Mouse (Mus musculus) heart, embryonic 13.5 days (tissue): ENCODE data around the gene Ttll13. TPM values are rescaled to one million over a fixed set of nuclear protein-coding genes. Genes with fewer than 3 reads are reported as not detected.

ENCODE experiments used
- ATAC-seq: fragments of 200-750 bp; cut with Nextera tagmentation; 2 replicates; pipeline ENCODE4 v1.8.0; 2017; ENCODE audit warnings: moderate TSS enrichment; ENCODE audit not compliant: insufficient number of reproducible peaks, low FRiP score, low TSS enrichment; ENCODE audit errors: extremely low read depth
- H3K27ac ChIP-seq: fragments of 300-500 bp; sonication (generic); replicated peaks from 2 replicates; pipeline ENCODE4 v1.5.1; 2015; ENCODE audit warnings: moderate library complexity, mild to moderate bottlenecking, inconsistent platforms
- H3K27me3 ChIP-seq: fragments of 300-500 bp; sonication (generic); replicated peaks from 2 replicates; pipeline ENCODE4 v1.6.1; 2015; ENCODE audit warnings: mild to moderate bottlenecking, inconsistent platforms
- H3K36me3 ChIP-seq: fragments of 300-500 bp; sonication (generic); 2 replicates; pipeline ENCODE4 v1.6.1; 2015; ENCODE audit warnings: mild to moderate bottlenecking, inconsistent platforms
- H3K4me1 ChIP-seq: fragments of 300-500 bp; sonication (generic); 2 replicates; pipeline ENCODE4 v1.6.1; 2015; ENCODE audit warnings: inconsistent platforms
- H3K4me2 ChIP-seq: fragments of 300-500 bp; sonication (generic); 2 replicates; pipeline ENCODE4 v1.6.1; 2015; ENCODE audit warnings: inconsistent platforms, mild to moderate bottlenecking, moderate library complexity
- H3K4me3 ChIP-seq: fragments of 300-500 bp; sonication (generic); 2 replicates; pipeline ENCODE4 v1.5.1; 2015; ENCODE audit warnings: moderate library complexity, mild to moderate bottlenecking, inconsistent platforms
- H3K9ac ChIP-seq: fragments of 300-500 bp; sonication (generic); 2 replicates; pipeline ENCODE4 v1.6.1; 2015; ENCODE audit warnings: inconsistent platforms, mild to moderate bottlenecking, moderate library complexity
- H3K9me3 ChIP-seq: fragments of 300-500 bp; sonication (generic); 2 replicates; pipeline ENCODE4 v1.6.1; 2016; ENCODE audit warnings: inconsistent platforms
- WGBS: fragments of 180-500 bp; shearing (Covaris S2); methylation state at CpG from one replicate; pipeline ENCODE4 v1.1.7; 2015; ENCODE audit warnings: mixed read lengths; 5-methylcytosine and 5-hydroxymethylcytosine counted together
- polyA plus RNA-seq: library from polyadenylated mRNA; unstranded; fragments of >200 nt; fragmentation: Nextera tagmentation; extraction: Ambion mirVana; gene quantifications from 2 replicates; pipeline ENCODE4 v1.2.1, GENCODE M21; 2015

The Ttll13 gene
- polyA plus RNA-seq, 1 experiment from 2014 or later = 0.82 TPM

- peaks cover 35% of the 10 kb centered on the region for H3K4me1 ChIP-seq
- no peaks in the 10 kb centered on the region for H3K27me3 ChIP-seq
- ATAC-seq = peak; percentile 100
- H3K4me2 ChIP-seq = peak within 1 kb of the TSS; percentile 78
- H3K27ac ChIP-seq = peak within 1 kb of the TSS; percentile 88
- no peaks in the 10 kb centered on the region for H3K9me3 ChIP-seq
- H3K9ac ChIP-seq = peak within 1 kb of the TSS; percentile 92
- peaks cover 42% of the 10 kb centered on the region for H3K36me3 ChIP-seq
- 1% methylated on average over 52 of the region's 52 CpGs for WGBS
- peak within 1 kb of the TSS; percentile 86 for H3K4me3 ChIP-seq
Observed at GRCm38 (mm10) chr7:80294062-80294763, 48.0 kb downstream of the Ttll13 start, which contains the start of gene Prc1. Gene Prc1, plus strand, starts transcription at chr7:80294450.

- H3K4me2 ChIP-seq = peak overlapping the region; percentile 78
- peaks cover 44% of the 10 kb centered on the region for H3K36me3 ChIP-seq
- H3K27me3 ChIP-seq = no peaks in the 10 kb centered on the region
- ATAC-seq = no peak; the same call in 1 of the 2 replicates
- H3K4me3 ChIP-seq = peak overlapping the region; percentile 86
- no peaks in the 10 kb centered on the region for H3K9me3 ChIP-seq
- H3K4me1 ChIP-seq = peaks cover 35% of the 10 kb centered on the region
- peak overlapping the region; percentile 92 for H3K9ac ChIP-seq
- 7% methylated on average over 37 of the region's 37 CpGs for WGBS
- peak overlapping the region; percentile 86 for H3K27ac ChIP-seq
Observed at GRCm38 (mm10) chr7:80294764-80295648, 48.8 kb downstream of the Ttll13 start.

- Histone ChIP-seq H3K4me3 (peak overlapping the region; percentile 86; the same call in 1 of the 2 replicates), H3K27ac (no peak overlapping the region), H3K36me3 (peaks cover 46% of the 10 kb centered on the region), H3K4me2 (peak overlapping the region; percentile 78), H3K4me1 (peaks cover 35% of the 10 kb centered on the region), H3K27me3 (no peaks in the 10 kb centered on the region), H3K9me3 (no peaks in the 10 kb centered on the region), H3K9ac (peak overlapping the region; percentile 55; the same call in 1 of the 2 replicates)
- no peak for ATAC-seq
- 91% methylated on average over 6 of the region's 6 CpGs for WGBS
Observed at GRCm38 (mm10) chr7:80296462-80296861, 50.3 kb downstream of the Ttll13 start.

GRCm38 (mm10) chr7:80297041-80297440, 50.9 kb downstream of the Ttll13 start:
- H3K27ac ChIP-seq = no peak overlapping the region
- no peaks in the 10 kb centered on the region for H3K9me3 ChIP-seq
- peaks cover 35% of the 10 kb centered on the region for H3K4me1 ChIP-seq
- 0 out of 2 replicates have a peak overlapping the region, but pooled peaks have one; percentile 5 for H3K4me3 ChIP-seq
- no peaks in the 10 kb centered on the region for H3K27me3 ChIP-seq
- peaks cover 50% of the 10 kb centered on the region for H3K36me3 ChIP-seq
- ATAC-seq = no peak
- peak overlapping the region; percentile 1; the same call in 1 of the 2 replicates for H3K9ac ChIP-seq
- WGBS = 64% methylated on average over 3 of the region's 3 CpGs
- H3K4me2 ChIP-seq = peak overlapping the region; percentile 78; the same call in 1 of the 2 replicates

GRCm38 (mm10) chr7:80298754-80299153, 52.6 kb downstream of the Ttll13 start:
- H3K4me3 ChIP-seq = no peak overlapping the region
- H3K27me3 ChIP-seq = no peaks in the 10 kb centered on the region
- H3K4me1 ChIP-seq = peaks cover 32% of the 10 kb centered on the region
- WGBS = 92% methylated on average over 4 of the region's 4 CpGs
- peaks cover 61% of the 10 kb centered on the region for H3K36me3 ChIP-seq
- no peaks in the 10 kb centered on the region for H3K9me3 ChIP-seq
- no peak overlapping the region for H3K27ac ChIP-seq
- ATAC-seq = no peak
- H3K9ac ChIP-seq = no peak overlapping the region
- H3K4me2 ChIP-seq = no peak overlapping the region

- Histone ChIP-seq H3K36me3 (peaks cover 70% of the 10 kb centered on the region), H3K9ac (no peak overlapping the region), H3K27ac (no peak overlapping the region), H3K27me3 (no peaks in the 10 kb centered on the region), H3K9me3 (no peaks in the 10 kb centered on the region), H3K4me3 (no peak overlapping the region), H3K4me2 (no peak overlapping the region), H3K4me1 (peaks cover 30% of the 10 kb centered on the region)
- ATAC-seq = no peak
- WGBS = 88% methylated on average over 3 of the region's 3 CpGs
Observed at GRCm38 (mm10) chr7:80299568-80299967, 53.4 kb downstream of the Ttll13 start.

GRCm38 (mm10) chr7:80301522-80301921, 55.3 kb downstream of the Ttll13 start:
- H3K27ac ChIP-seq = no peak overlapping the region
- H3K9ac ChIP-seq = no peak overlapping the region
- H3K9me3 ChIP-seq = no peaks in the 10 kb centered on the region
- H3K36me3 ChIP-seq = peaks cover 87% of the 10 kb centered on the region
- H3K4me1 ChIP-seq = peaks cover 16% of the 10 kb centered on the region
- no peak for ATAC-seq
- no peak overlapping the region for H3K4me3 ChIP-seq
- no peaks in the 10 kb centered on the region for H3K27me3 ChIP-seq
- no peak overlapping the region for H3K4me2 ChIP-seq
- 86% methylated on average over 2 of the region's 2 CpGs for WGBS

- Histone ChIP-seq H3K36me3 (peaks cover 99% of the 10 kb centered on the region), H3K27ac (no peak overlapping the region), H3K4me3 (no peak overlapping the region), H3K27me3 (no peaks in the 10 kb centered on the region), H3K9ac (no peak overlapping the region), H3K4me2 (no peak overlapping the region), H3K9me3 (no peaks in the 10 kb centered on the region), H3K4me1 (no peaks in the 10 kb centered on the region)
- WGBS = 85% methylated on average over 3 of the region's 3 CpGs
- no peak for ATAC-seq
Observed at GRCm38 (mm10) chr7:80307766-80308165, 61.6 kb downstream of the Ttll13 start.

Other genes with a start within 250 kb of the Ttll13 start
- gene Zfp710, start 221.6 kb upstream of the Ttll13 start, polyA plus RNA-seq = 11.6 and 12.1 TPM in 2 replicates
- gene Idh2, start 131.0 kb upstream of the Ttll13 start, polyA plus RNA-seq = 1,911 and 2,152 TPM in 2 replicates
- gene Sema4b, start 59.5 kb upstream of the Ttll13 start, polyA plus RNA-seq = 9.9 and 11.3 TPM in 2 replicates
- gene Cib1, start 13.6 kb upstream of the Ttll13 start, polyA plus RNA-seq = 54.2 and 57.9 TPM in 2 replicates
- 3.3 and 3.7 TPM in 2 replicates for gene Gdpgp1, start 13.5 kb upstream of the Ttll13 start, polyA plus RNA-seq
- 37.0 and 37.9 TPM in 2 replicates for gene Ngrn, start 14.8 kb downstream of the Ttll13 start, polyA plus RNA-seq
- 9.6 and 11.1 TPM in 2 replicates for gene Vps33b, start 23.3 kb downstream of the Ttll13 start, polyA plus RNA-seq
- gene Prc1, start 48.1 kb downstream of the Ttll13 start, polyA plus RNA-seq = 121 and 133 TPM in 2 replicates
- 7.3 and 7.8 TPM in 2 replicates for gene Rccd1, start 78.1 kb downstream of the Ttll13 start, polyA plus RNA-seq
- 18.2 and 20.1 TPM in 2 replicates for gene Unc45a, start 94.6 kb downstream of the Ttll13 start, polyA plus RNA-seq
- 14.5 and 16.5 TPM in 2 replicates for gene Hddc3, start 96.7 kb downstream of the Ttll13 start, polyA plus RNA-seq
- 15.0 and 19.3 TPM in 2 replicates for gene Man2a2, start 125.0 kb downstream of the Ttll13 start, polyA plus RNA-seq
- 10.7 and 10.8 TPM in 2 replicates for gene Fes, start 141.6 kb downstream of the Ttll13 start, polyA plus RNA-seq
- 14.2 and 14.8 TPM in 2 replicates for gene Furin, start 159.1 kb downstream of the Ttll13 start, polyA plus RNA-seq